Mouse (Mus musculus): ENCODE measurements at regions not wholly inside any gene's neighbourhood (a gene's known extent, or its start where the extent isn't known, plus 50 kb on each side); places are given as distances from the start of the nearest gene placed in this dataset.

DNA sequence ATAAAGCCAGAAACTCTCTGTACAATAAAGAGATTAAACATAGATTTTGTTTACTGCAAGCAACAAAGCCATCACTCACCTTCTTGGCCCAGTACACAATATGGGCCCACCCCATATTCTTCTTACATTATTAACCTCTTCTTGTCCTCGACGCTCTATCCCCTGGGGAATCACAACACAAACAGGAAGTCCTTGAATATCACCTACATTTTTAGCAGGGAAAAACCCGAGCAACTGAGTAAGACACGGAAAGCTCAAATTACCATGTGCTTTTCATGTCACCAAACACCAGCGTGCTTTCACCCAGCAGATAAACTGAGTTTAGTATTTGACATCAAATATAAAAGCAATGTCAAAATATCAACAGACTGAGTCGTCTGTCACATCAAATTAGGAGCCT, 179.7 kb downstream of the Parm1 start:
- DNase-seq (ENCODE audit: low spot score in 2 of 2): no peak

DNA sequence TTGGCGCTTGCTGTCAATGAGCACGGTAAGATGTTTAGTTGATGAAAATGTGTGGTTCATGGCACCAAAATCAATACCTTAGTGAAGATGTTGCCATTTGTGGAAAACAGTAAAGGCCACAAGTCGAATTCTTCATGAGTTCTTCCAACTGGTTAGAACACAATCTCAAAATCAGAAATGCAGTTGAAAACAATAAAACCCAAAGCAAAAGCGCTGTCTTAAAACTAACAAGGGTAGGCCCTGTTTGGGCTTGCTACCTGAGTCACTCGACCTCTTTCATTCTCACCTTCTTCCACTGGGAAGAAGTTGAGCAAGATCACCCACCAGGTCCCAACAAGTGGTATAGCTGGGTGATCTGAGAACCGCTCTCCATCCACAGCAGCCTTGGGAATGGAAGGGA, 179.1 kb downstream of the Parm1 start:
- no peak for DNase-seq (ENCODE audit: low spot score in 2 of 2)

DNA sequence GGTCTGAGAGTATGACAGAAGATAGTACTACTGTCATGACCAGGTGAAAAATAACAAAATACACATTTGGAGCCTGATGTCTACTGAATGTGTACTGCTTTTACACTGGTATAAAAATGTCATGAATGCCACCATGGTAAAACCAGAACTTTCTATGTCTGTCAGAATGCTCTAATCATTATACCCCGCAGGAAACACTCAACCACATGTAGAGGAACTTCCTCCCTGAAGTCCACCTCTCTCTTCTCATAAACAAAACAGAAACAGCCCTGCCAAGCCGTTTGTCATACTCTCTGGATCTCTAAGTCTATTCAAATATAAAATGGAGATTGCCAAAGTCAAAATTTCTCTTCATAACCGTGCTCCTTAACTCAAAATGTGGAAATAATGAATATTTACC, 178.2 kb downstream of the Parm1 start:
- DNase-seq (ENCODE audit: low spot score in 2 of 2): no peak

DNA sequence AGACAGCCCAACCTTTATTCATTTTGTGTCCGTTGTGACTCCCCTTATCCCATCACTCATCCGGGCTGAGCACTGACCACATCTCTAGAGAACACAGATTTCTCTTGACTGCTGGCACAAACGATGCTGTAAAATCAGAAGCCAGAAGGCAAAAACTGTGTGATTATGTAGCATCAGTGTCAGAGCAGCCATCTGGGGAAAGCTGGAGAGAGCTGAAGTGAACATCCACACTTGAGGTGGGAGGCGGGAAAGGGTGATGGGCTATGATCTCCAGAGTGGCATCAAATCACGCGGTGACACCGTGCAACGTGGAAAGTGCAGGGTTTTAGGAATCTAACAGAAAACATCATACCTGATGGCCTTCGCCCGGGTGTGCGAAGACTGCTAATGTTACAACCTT, 175.9 kb downstream of the Parm1 start:
- no peak for DNase-seq (ENCODE audit: low spot score in 2 of 2)

DNA sequence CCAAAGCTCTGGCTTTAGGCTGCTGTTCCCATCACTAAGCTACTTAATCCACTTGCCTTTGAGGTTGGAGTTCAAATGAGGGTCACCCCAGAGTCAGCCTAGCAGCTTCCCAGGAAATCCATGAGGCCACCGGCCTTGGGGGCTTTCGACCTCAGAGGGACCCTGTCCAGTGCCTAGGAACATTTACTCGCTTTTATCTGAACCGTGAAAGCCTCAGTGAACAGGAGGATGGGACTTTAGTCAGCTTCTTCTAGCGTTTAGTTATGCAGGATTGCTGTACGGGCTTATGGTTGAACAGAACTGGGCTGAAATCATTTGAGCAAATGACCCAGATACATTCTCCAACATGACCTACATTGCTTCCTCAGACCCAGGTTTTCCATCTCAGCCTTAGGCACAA, 174.9 kb downstream of the Parm1 start:
- DNase-seq (ENCODE audit: low spot score in 2 of 2): no peak

DNA sequence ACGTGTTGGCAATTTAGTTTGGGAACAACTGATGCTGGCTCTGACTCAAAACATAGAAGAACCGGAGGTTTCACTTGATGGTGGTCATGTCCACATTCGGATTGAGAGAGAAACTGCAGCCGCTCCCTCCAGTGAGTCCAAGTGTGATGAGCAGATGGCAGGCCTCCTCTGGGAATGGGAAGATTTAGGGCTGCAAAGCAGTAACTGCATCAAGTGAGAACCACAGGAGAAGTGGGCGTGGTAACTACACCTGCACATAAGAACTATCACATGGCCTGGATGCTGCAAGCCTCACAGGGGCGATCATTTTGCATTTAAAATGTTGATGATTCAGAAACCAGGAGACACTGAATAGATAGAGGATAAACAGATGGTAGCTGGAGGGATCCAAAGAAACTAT, 161.3 kb downstream of the Parm1 start:
- DNase-seq (ENCODE audit: low spot score in 2 of 2): no peak

All from frontal cortex, postnatal 25 days (tissue).